Mouse (Mus musculus): Measurements from ENCODE around the gene Tspan14.

DNA sequence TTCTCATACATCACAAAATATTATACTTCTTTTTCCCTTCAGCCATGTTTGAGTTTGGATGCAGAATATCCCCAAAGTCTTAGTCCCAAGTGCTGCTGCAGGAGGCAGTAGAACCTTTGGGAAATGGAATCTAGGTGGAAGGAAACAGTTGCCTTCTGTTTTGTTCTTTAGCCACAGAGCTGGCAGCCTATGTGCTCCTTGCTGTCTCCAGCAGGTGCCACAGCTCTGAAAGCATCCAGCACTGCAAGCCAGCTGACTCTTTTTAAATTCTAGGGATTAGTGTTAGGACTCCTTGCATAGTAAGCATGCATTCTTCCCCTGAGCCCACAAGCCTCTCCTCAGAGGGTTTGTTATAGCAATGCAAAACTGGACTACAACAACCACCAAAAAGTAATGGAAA is 55.1 kb downstream of the Tspan14 start:
- TF ChIP-seq EP300 (IDR thresholded peaks at IDR 0.05; ENCODE audit: insufficient read depth, low read depth, low read length) (no peak), CTCF (IDR thresholded peaks at IDR 0.05; ENCODE audit: low read depth, low read length) (no peak), POLR2A (IDR thresholded peaks at IDR 0.05; ENCODE audit: insufficient read depth, low read length) (no peak)

Measured in ES-Bruce4 (cell line).